Mouse (Mus musculus) large intestine, adult 2 months (tissue): ENCODE measurements around the gene Chd4. TPM values are rescaled to one million over a fixed set of nuclear protein-coding genes. Genes with fewer than 3 reads are reported as not detected.
A peak's percentile ranks its signal among the peaks of the same experiment; 100 is the strongest.
"Not testable (repeated sequence)": the region's sequence is repeated elsewhere in the genome, so short reads cannot be mapped to it uniquely, and the experiment has no call there.

ENCODE experiments used
- DNase-seq: peaks from one replicate; pipeline ENCODE4 v3.0.0-alpha.2; 2012; ENCODE audit warnings: low read depth, low spot score
- WGBS: fragments of 180-500 bp; shearing (Covaris S2); methylation state at CpG from one replicate; pipeline ENCODE4 v1.1.7; 2018; 5-methylcytosine and 5-hydroxymethylcytosine counted together
- polyA plus RNA-seq: library from polyadenylated mRNA; depleted of rRNA; stranded (reverse); fragments of >200 nt; gene quantifications from 2 replicates; pipeline ENCODE4 v1.2.3, GENCODE M21; 2012; rRNA removed

The Chd4 gene
- 22.4 and 35.5 TPM in 2 replicates for polyA plus RNA-seq

GRCm38 (mm10) chr6:125095391-125096278, at the start of gene Chd4:
TSS of gene Chd4 (plus strand) at chr6:125095981.
- 2% methylated on average over 41 of the region's 45 CpGs for WGBS
- no peak for DNase-seq

GRCm38 (mm10) chr6:125046691-125047090, 49.1 kb upstream of the Chd4 start:
- WGBS: 31% methylated on average over 5 of the region's 5 CpGs
- peak; percentile 53 for DNase-seq

GRCm38 (mm10) chr6:125049678-125050077, 46.1 kb upstream of the Chd4 start, which contains the start of gene Acrbp:
TSS of gene Acrbp (plus strand) at chr6:125049689.
- 52% methylated on average over 20 of the region's 20 CpGs for WGBS
- no peak for DNase-seq

- WGBS: 72% methylated on average over 5 of the region's 5 CpGs
- DNase-seq: no peak
Observed at GRCm38 (mm10) chr6:125051237-125051636, 44.5 kb upstream of the Chd4 start.

GRCm38 (mm10) chr6:125061493-125061892, 34.3 kb upstream of the Chd4 start:
- DNase-seq: no peak
- 69% methylated on average over 6 of the region's 6 CpGs for WGBS

GRCm38 (mm10) chr6:125062511-125062910, 33.3 kb upstream of the Chd4 start:
- no peak for DNase-seq
- WGBS: 86% methylated on average over 5 of the region's 5 CpGs

GRCm38 (mm10) chr6:125063906-125064305, 31.9 kb upstream of the Chd4 start:
- DNase-seq: no peak
- 54% methylated on average over 6 of the region's 6 CpGs for WGBS

- WGBS: 60% methylated on average over 1 of the region's 1 CpGs
- not testable (repeated sequence) for DNase-seq
Observed at GRCm38 (mm10) chr6:125065223-125065622, 30.6 kb upstream of the Chd4 start.

GRCm38 (mm10) chr6:125067571-125067995, 28.2 kb upstream of the Chd4 start, which contains the start of gene Lpar5:
TSS of gene Lpar5 (plus strand) at chr6:125067920.
- WGBS: 25% methylated on average over 8 of the region's 8 CpGs
- DNase-seq: no peak

- no peak for DNase-seq
- WGBS: 28% methylated on average over 18 of the region's 18 CpGs
Observed at GRCm38 (mm10) chr6:125071170-125071895, 24.4 kb upstream of the Chd4 start.

GRCm38 (mm10) chr6:125071896-125072279, 23.9 kb upstream of the Chd4 start:
- 2% methylated on average over 2 of the region's 2 CpGs for WGBS
- no peak for DNase-seq

- 13% methylated on average over 8 of the region's 8 CpGs for WGBS
- no peak for DNase-seq
Observed at GRCm38 (mm10) chr6:125073825-125074224, 22.0 kb upstream of the Chd4 start.

- 70% methylated on average over 25 of the region's 25 CpGs for WGBS
- no peak for DNase-seq
Observed at GRCm38 (mm10) chr6:125081394-125081793, 14.4 kb upstream of the Chd4 start.

- WGBS: 49% methylated on average over 45 of the region's 45 CpGs
- no peak for DNase-seq
Observed at GRCm38 (mm10) chr6:125081797-125082560, 13.8 kb upstream of the Chd4 start.

GRCm38 (mm10) chr6:125082801-125083386, 12.9 kb upstream of the Chd4 start:
- 73% methylated on average over 7 of the region's 7 CpGs for WGBS
- no peak for DNase-seq

- WGBS: 23% methylated on average over 4 of the region's 4 CpGs
- no peak for DNase-seq
Observed at GRCm38 (mm10) chr6:125084424-125084823, 11.4 kb upstream of the Chd4 start.

- 91% methylated on average over 3 of the region's 3 CpGs for WGBS
- DNase-seq: no peak
Observed at GRCm38 (mm10) chr6:125087937-125088336, 7.8 kb upstream of the Chd4 start.

- no peak for DNase-seq
Observed at GRCm38 (mm10) chr6:125088561-125089321, 7.0 kb upstream of the Chd4 start.

More at GRCm38 (mm10) chr6:125088561-125089321, 7.0 kb upstream of the Chd4 start:
- WGBS: 4% methylated on average over 20 of the region's 20 CpGs
